Mouse (Mus musculus) thymus, adult 2 months (tissue): ENCODE measurements around the gene Ccdc146.
"Not testable (repeated sequence)": the region's sequence is repeated elsewhere in the genome, so short reads cannot be mapped to it uniquely, and the experiment has no call there.

ENCODE experiments used
- CTCF ChIP-seq: fragments of 200-500 bp; IDR thresholded peaks from 2 replicates; pipeline ENCODE4 v1.5.1; 2012; ENCODE audit warnings: mild to moderate bottlenecking, control low read depth, low read length, moderate library complexity, borderline replicate concordance; ENCODE audit not compliant: control insufficient read depth, poor library complexity, insufficient read depth; ENCODE audit errors: extremely low read depth
- POLR2A ChIP-seq: fragments of 200-500 bp; IDR thresholded peaks from 2 replicates; pipeline ENCODE4 v1.6.1; 2012; ENCODE audit warnings: mild to moderate bottlenecking, low read length, control low read depth, moderate library complexity; ENCODE audit not compliant: control insufficient read depth, poor library complexity, insufficient read depth; ENCODE audit errors: extremely low read depth

DNA sequence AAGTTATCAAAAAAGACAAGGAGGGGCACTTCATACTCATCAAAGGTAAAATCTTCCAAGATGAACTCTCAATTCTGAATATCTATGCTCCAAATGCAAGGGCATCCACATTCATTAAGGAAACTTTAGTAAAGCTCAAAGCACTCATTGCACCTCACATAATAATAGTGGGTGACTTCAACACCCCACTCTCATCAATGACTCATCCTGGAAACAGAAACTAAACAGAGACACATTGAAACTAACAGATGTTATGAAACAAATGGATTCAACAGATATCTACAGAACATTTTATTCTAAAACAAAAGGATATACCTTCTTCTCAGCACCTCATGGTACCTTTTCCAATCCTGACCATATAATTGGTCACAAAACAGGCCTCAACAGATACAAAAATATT lies 82.2 kb downstream of the Ccdc146 start:
- not testable (repeated sequence) for TF ChIP-seq POLR2A, CTCF
